Mouse (Mus musculus): Measurements from ENCODE around the gene Cep70.

The Cep70 gene

DNA sequence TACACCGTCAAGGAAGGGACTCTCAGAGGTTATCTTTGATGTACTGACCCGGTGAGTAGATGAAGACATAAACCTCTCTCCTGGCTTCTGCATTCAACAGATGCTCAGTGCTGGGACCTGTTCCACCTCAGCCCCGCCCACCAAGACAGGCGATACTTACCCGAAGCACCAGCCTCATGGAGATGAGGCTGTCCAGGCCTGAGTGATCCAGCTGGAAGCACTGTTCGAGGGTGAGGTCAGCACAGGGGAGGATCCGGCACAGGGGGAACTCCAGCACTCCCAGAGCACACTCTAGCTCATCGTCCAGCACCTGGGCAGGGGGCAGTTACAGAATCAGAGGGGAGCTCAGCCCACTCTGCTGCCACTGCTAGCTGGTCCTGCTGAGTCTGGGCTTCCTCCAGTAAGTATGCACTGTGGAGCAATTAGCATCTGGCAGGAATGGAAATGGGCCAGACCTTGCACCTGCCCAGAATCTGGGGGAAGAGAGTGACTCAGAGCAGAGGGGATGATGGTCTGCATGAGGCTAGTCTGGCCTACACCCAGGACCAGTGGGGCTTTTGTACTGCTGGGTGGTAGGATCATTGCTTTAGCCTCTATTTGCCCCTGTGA is 76.3 kb downstream of the Cep70 start:
- no peak for DNase-seq (ENCODE audit: low spot score)

DNA sequence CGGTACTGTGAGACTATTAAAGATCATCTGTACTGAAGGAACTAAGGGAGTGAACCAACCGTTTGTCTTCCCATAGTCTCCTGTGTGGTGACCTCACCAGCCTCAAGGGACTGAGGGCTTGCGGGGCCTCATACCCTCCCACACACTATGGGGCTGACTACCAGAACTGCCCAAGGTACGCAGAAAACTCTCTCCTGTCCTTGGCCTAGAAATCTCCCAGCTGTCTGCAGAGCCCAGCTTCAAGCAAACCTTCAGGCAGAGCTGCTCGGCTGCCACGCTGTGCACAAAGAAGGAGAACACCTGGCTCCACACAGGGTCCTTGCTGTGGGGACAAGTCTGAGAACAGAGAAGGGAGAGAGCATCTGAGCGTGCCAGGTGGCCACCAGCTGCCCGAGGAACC is 76.8 kb downstream of the Cep70 start:
- DNase-seq (ENCODE audit: low spot score), result no peak

DNA sequence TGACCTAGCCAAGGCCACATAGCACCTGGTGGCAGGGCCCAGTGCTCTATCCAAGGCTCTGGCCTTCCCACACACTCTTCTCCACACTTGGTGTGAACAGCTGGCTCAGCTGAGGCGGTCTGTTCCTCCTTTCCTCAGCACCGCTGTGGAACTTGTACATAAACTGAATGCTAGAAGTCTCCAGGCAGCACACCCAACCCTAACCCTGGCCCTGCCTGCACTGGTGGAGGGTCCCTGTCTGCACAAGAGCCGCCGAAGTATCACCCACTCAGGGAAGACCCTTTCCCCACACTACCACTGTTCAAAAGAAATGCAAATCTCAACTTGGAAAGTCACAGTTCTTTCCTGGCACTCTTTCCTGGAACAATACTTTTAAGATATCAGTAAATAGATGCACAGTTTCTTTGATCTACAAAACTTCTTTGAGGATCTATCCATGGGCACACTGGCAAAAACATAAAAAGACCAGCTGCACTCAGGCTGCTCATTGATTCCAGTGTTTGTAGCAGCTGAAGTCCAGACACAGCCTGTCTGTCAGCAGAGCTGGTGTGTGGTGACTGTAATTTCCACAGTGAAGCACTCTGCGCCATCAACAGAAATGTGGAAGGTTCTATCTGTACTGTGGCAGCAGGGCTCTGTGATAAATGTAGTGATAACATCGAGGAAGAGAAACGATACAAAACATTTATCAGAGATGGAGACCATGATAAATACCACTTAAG is 82.2 kb downstream of the Cep70 start:
- DNase-seq (ENCODE audit: low spot score), result no peak

DNA sequence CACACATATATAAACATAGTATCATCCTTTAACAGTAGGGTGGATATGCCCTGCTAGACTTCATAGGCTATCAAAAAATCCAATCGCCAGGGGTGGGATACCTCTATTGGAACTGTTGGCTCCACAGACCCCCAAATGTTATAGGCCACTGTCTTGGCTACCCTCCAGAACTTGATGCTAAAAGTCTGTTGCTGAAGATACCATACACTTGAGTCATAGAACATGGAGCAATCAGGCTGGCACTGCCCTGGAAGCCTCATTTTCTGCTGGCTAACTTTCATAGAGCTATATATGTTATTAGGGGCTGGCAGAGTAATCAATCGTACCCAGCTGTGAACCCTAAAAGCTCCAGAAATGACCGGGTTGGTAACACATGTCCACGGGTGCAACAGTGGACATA is 82.8 kb downstream of the Cep70 start:
- DNase-seq (ENCODE audit: low spot score), result no peak

DNA sequence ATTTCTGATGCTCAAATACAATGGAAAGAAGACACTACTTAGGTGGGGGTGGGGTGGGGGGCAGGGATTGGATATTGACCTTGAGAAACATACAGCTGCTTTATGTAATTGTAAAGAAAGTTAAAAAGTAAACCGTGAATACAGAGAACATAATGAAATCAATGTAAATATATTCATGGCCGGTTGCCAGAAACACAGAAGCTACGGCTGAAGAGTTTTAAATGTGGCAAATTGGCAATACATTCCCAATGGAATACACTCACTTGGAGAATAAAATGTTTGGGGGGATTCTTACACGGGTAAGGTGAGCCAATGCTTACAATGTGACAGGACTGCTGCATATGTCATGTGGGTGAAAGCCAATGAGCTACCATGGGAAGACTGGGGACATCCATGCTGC is 83.7 kb downstream of the Cep70 start:
- DNase-seq (ENCODE audit: low spot score), result no peak

DNA sequence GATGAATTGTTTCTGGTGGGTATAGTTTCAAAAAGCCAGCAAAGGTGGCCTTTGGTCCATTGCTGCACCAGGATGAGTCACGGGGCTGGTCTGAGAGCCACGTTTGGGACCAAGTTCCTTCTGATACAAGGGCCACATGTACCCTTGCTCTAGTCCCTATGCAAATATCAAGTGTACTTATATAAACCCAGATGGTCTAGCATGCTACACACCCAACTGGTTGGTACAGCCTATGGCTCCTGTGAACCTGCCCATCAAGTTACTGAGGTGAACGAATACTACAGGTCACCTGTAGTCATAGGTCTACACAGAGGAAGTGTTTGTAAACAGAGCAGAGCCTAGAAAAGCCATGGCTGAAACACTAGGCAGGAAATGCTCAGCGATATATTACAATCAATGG is 93.4 kb downstream of the Cep70 start:
- no peak for DNase-seq (ENCODE audit: low spot score)

DNA sequence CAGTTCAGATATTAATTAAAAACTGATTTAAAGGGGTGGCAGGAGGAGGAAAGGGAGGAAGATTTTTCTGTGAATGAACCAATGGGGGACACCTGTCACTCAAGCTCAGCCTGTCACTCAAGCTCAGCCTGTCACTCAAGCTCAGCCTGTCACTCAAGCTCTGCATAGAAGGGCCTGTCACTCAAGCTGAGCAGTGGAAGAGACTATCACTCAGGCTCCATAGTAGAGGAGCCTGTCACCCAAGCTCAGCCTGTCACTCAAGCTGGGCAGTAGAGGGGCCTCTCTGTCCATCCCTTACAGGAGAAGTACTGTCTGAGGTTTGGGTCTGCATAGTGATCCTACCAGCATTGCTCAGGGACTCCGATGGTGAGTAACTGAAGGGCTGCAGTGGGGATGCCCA is 95.1 kb downstream of the Cep70 start:
- DNase-seq (ENCODE audit: low spot score), result no peak

DNA sequence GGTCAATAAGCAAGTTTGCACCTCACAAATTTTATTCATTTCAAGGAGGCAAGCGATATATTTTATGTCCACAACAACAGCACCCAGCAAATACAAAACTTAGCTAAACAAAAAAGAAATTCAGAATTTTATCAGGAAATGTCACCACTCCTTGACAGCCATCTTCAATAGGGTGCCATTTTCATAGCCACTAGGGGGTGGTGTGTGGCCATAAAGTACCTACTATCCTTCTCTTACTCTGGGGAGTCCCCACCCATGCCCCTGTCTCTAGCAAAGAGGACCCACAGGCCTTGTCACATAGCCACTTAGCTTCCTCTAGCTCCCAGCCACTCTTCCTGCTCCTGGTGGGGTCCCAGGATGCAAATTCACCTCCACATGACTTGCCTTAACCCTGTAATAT is 96.0 kb downstream of the Cep70 start:
- DNase-seq (ENCODE audit: low spot score), result no peak

DNA sequence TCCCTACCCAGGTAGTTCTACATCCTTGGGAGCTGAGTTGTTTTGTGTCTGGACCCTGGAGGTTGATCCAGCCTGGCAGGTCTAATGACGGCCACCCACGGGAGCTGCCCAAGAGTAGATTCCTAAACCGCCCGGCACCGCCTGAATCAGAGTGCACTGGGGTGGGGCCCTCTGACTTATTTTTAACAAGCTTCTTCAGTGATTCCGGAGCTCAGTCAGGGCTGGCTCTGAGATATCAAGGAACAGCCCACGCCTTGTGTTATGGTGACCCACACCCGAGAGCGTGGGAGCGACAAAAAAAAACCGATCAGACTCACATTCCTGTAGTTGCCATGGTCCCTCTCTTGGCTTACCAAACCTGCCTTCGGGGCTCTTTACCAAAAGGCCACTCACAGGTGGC is 97.0 kb downstream of the Cep70 start:
- DNase-seq (ENCODE audit: low spot score), result no peak

DNA sequence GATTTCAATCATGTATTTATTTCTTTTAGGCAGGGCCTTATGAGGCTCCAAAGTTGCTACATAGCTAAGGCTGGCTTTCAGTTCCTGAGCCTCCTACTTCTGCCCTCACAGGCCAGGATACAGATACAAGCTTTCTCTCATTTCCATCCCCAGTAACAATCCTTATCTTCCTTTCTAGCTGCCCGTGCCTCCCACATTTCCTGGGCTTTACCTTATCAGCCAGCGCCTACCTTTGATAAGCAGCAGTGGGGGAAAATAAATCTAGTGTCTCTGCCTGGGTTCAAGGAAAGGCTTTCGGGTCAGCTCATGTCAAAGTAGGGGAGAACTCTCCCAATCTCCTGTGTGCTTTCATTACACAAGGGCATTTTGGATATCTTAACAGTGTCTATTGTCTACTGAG is 98.4 kb downstream of the Cep70 start:
- DNase-seq (ENCODE audit: low spot score), result no peak

DNA sequence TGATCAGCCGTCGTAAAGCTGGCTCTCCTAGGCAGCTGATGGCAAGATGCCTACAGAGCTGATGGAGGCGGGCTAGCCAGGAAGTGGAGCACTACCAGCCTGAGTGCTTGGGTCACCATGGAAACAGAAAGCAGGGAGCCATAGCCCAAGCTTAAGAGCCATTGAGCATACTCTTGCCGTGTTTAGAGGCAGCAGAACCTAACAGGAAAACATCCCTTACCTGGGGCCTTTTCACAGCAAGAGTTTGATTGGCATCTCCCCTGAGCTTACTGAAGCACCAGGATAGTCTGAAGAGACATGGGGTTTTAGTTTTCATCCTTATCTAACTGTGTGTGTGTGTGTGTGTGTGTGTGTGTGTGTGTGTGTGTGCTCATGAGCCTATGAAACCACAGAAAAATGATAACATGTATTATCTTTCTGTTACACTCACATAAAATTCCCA is 102.2 kb downstream of the Cep70 start:
- no peak for DNase-seq (ENCODE audit: low spot score)
